Mouse (Mus musculus) heart, adult 2 months (tissue): ENCODE results near the gene Cfdp1.

Source experiments
- CTCF ChIP-seq: fragments of 200-600 bp; IDR thresholded peaks from 2 replicates; pipeline ENCODE4 v1.8.1; 2022; ENCODE audit warnings: antibody characterized with exemption, mild to moderate bottlenecking, moderate library complexity
- POLR2A ChIP-seq: fragments of 200-500 bp; IDR thresholded peaks from 2 replicates; pipeline ENCODE4 v1.6.1; 2011; ENCODE audit warnings: mild to moderate bottlenecking, low read depth, low read length, control low read depth; ENCODE audit not compliant: insufficient read depth

DNA sequence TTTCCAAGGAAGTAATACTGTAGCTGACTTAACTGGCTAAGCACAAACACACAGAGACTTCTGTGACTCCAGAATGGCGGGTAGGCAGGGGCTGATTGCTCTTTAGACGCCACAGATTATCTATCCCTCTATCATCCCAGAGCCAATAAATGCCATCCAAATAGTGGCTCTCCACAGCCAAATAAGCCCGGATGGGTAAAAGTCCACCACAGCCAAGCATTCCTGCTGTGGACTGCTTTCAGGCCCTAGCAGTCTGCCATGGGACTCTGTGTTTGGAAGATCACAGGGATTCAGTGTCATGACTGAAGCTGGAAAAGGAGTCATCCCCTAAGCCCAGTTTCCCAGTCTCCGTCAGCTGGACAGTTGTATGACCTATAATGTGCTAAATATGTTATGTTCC is 126.5 kb downstream of the Cfdp1 start:
- TF ChIP-seq CTCF (no peak), POLR2A (no peak)
